Mouse (Mus musculus) MEL (cell line): ENCODE data around the gene Gm6169.

Source experiments
- CHD2 ChIP-seq: IDR thresholded peaks from 2 replicates; pipeline ENCODE4 v1.6.1; 2011; ENCODE audit warnings: low read length, improper control_type of control experiment
- CTCF ChIP-seq, 3 experiments: IDR thresholded peaks in 2 of 3; conservative IDR thresholded peaks in 1 of 3; 2 replicates each; pipeline ENCODE4 v1.5.1; 2011 to 2012; ENCODE audit warnings: low read length in 3 of 3, low read depth in 2 of 3, mild to moderate bottlenecking in 2 of 3, improper control_type of control experiment in 1 of 3, inconsistent platforms in 1 of 3, mixed read lengths in 1 of 3, moderate library complexity in 1 of 3; ENCODE audit not compliant: control insufficient read depth in 1 of 3, insufficient read depth in 1 of 3, poor library complexity in 1 of 3, severe bottlenecking in 1 of 3
- E2F4 ChIP-seq: IDR thresholded peaks from 2 replicates; pipeline ENCODE4 v1.6.1; 2011; ENCODE audit warnings: low read depth, low read length, improper control_type of control experiment, borderline replicate concordance
- EP300 ChIP-seq, 2 experiments: IDR thresholded peaks; 2 replicates each; pipeline ENCODE4 v1.6.1; 2011; ENCODE audit warnings: improper control_type of control experiment in 2 of 2, low read length in 2 of 2, low read depth in 1 of 2, mild to moderate bottlenecking in 1 of 2
- KAT2A ChIP-seq: conservative IDR thresholded peaks from 2 replicates; pipeline ENCODE4 v1.6.1; 2012; ENCODE audit warnings: low read depth, low read length, improper control_type of control experiment, inconsistent platforms
- MAZ ChIP-seq: IDR thresholded peaks from 2 replicates; pipeline ENCODE4 v1.6.1; 2012; ENCODE audit warnings: low read depth, mild to moderate bottlenecking, inconsistent platforms, low read length, improper control_type of control experiment
- MXI1 ChIP-seq: IDR thresholded peaks from 2 replicates; pipeline ENCODE4 v1.6.1; 2011; ENCODE audit warnings: mild to moderate bottlenecking, low read depth, low read length, improper control_type of control experiment
- MYB ChIP-seq: IDR thresholded peaks from 2 replicates; pipeline ENCODE4 v1.6.1; 2011; ENCODE audit warnings: mild to moderate bottlenecking, low read depth, low read length, improper control_type of control experiment
- NRF1 ChIP-seq: IDR thresholded peaks from 2 replicates; pipeline ENCODE4 v1.6.1; 2014; ENCODE audit warnings: low read depth, mild to moderate bottlenecking, inconsistent platforms, low read length, improper control_type of control experiment, moderate library complexity; ENCODE audit not compliant: poor library complexity, insufficient read depth, severe bottlenecking
- ZMIZ1 ChIP-seq: IDR thresholded peaks from 2 replicates; pipeline ENCODE4 v1.6.1; 2012; ENCODE audit warnings: low read depth, mild to moderate bottlenecking, inconsistent platforms, low read length, improper control_type of control experiment, moderate library complexity
- ZNF384 ChIP-seq: IDR thresholded peaks from 2 replicates; pipeline ENCODE4 v1.6.1; 2012; ENCODE audit warnings: low read depth, mild to moderate bottlenecking, inconsistent platforms, low read length, improper control_type of control experiment

GRCm38 (mm10) chr13:97121341-97121740 lies 22.3 kb upstream of the Gm6169 start:
- TF ChIP-seq CTCF (IDR thresholded peaks at IDR 0.05 in 2 of 3, conservative IDR thresholded peaks at IDR 0.05 in 1 of 3; ENCODE audit: control insufficient read depth in 1 of 3, insufficient read depth in 1 of 3, low read depth in 2 of 3, low read length in 3 of 3, poor library complexity in 1 of 3, severe bottlenecking in 1 of 3) (no peak), EP300 (IDR thresholded peaks at IDR 0.05; ENCODE audit: low read depth in 1 of 2, low read length in 2 of 2) (no peak), MAZ (no peak), CHD2 (no peak), MYB (no peak), MXI1 (no peak), KAT2A (no peak), E2F4 (no peak), ZMIZ1 (no peak), ZNF384 (no peak), NRF1 (no peak)
